Mouse (Mus musculus) liver, embryonic 12.5 days (tissue): ENCODE results near the gene Polg2. TPM values are rescaled to one million over a fixed set of nuclear protein-coding genes. Genes with fewer than 3 reads are reported as not detected.

Source experiments
- ATAC-seq: fragments of 200-750 bp; cut with Nextera tagmentation; 2 replicates; pipeline ENCODE4 v1.8.0; 2017; ENCODE audit warnings: moderate number of reproducible peaks, mild to moderate bottlenecking, moderate library complexity
- H3K27ac ChIP-seq: fragments of 300-500 bp; sonication (generic); 2 replicates; pipeline ENCODE4 v1.5.1; 2016; ENCODE audit warnings: mild to moderate bottlenecking
- H3K27me3 ChIP-seq: fragments of 300-500 bp; sonication (generic); replicated peaks from 2 replicates; pipeline ENCODE4 v1.6.1; 2016; ENCODE audit warnings: mild to moderate bottlenecking, moderate library complexity
- H3K36me3 ChIP-seq: fragments of 300-500 bp; sonication (generic); 2 replicates; pipeline ENCODE4 v1.6.1; 2016; ENCODE audit warnings: mild to moderate bottlenecking, moderate library complexity
- H3K4me1 ChIP-seq: fragments of 300-500 bp; sonication (generic); 2 replicates; pipeline ENCODE4 v1.6.1; 2016
- H3K4me2 ChIP-seq: fragments of 300-500 bp; sonication (generic); 2 replicates; pipeline ENCODE4 v1.6.1; 2016; ENCODE audit warnings: mild to moderate bottlenecking, moderate library complexity
- H3K4me3 ChIP-seq: fragments of 300-500 bp; sonication (generic); 2 replicates; pipeline ENCODE4 v1.5.1; 2016; ENCODE audit warnings: mild to moderate bottlenecking, moderate library complexity
- H3K9ac ChIP-seq: fragments of 300-500 bp; sonication (generic); 2 replicates; pipeline ENCODE4 v1.6.1; 2016; ENCODE audit warnings: mild to moderate bottlenecking, moderate library complexity
- H3K9me3 ChIP-seq: fragments of 300-500 bp; sonication (generic); replicated peaks from 2 replicates; pipeline ENCODE4 v1.6.1; 2016; ENCODE audit warnings: mild to moderate bottlenecking, moderate library complexity
- WGBS: fragments of 180-500 bp; shearing (Covaris S2); methylation state at CpG from one replicate; pipeline ENCODE4 v1.1.7; 2016; ENCODE audit not compliant: insufficient replicate concordance; 5-methylcytosine and 5-hydroxymethylcytosine counted together
- polyA plus RNA-seq: library from polyadenylated mRNA; unstranded; fragments of >200 nt; fragmentation: Nextera tagmentation; extraction: Ambion mirVana; gene quantifications from 2 replicates; pipeline ENCODE4 v1.2.1, GENCODE M21; 2016

The Polg2 gene
- 7.0 and 7.3 TPM in 2 replicates for polyA plus RNA-seq

DNA sequence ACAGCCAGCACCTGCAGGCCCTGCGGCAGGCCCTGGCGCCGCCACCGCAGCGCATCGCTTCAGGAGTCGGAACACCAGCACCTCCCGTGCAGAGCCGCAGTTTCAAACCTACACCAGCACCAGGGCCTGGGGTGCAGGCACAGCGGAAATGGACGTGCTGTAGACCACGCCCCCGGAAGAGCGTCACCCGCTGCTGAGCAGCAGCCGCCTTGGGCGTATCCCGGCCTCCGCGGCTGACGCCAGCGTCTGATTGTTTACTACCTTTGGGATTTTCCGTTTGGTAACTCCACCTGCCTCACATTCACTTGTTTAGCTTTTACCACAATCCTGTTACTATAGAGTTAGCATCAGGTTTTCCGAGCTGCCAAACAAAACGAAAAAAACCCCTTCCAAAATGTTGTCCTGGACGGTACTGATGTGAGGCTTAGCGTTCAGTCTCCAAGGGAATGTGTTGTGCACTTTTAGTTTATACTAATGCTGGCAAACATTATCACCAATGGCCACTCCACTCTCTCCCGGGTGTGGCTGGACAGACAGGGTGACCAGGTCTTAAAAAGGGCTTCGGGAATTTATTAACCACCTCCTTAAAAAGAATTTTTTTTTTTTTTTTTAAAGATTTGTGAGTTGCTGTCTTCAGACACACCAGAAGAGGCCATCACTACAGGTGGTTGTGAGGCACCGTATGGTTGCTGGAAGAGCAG is at the start of gene Polg2:
Gene Polg2 (minus strand): TSS at position 150 of the 701 bp plus-strand sequence.
- 2% methylated on average over 30 of the region's 30 CpGs for WGBS
- Histone ChIP-seq H3K36me3 (peaks cover 76% of the 10 kb centered on the region), H3K4me3 (peak within 1 kb of the TSS; percentile 80), H3K9ac (peak within 1 kb of the TSS; percentile 89), H3K27me3 (no peaks in the 10 kb centered on the region), H3K9me3 (no peaks in the 10 kb centered on the region), H3K4me2 (peak within 1 kb of the TSS; percentile 87), H3K4me1 (peaks cover 57% of the 10 kb centered on the region), H3K27ac (peak within 1 kb of the TSS; percentile 96)
- peak; percentile 99 for ATAC-seq

DNA sequence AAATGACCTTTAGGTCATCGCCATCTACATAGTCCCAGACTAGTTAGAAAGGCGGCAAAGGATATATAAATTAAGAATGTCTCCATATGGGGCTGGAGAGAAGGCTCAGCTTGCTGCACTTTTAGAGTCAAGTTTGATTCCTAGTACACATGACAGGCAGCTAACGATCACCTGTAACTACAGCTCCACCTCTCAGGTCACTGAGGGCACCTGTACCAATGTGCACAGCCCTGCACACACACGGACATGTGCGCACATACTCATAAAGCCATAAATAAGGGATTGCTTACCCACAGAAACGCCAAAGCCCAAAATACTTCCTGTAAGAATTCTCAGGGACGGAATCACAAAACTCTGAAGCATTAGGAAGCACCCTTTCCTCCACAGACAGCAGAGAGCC is 48.7 kb upstream of the Polg2 start:
- no peaks in the 10 kb centered on the region for H3K4me1 ChIP-seq
- H3K36me3 ChIP-seq, result peaks cover 63% of the 10 kb centered on the region
- H3K27ac ChIP-seq, result no peak overlapping the region
- 85% methylated on average over 7 of the region's 7 CpGs for whole genome bisulfite sequencing
- H3K27me3 ChIP-seq, result no peaks in the 10 kb centered on the region
- no peak overlapping the region for H3K9ac ChIP-seq
- no peak overlapping the region for H3K4me3 ChIP-seq
- no peaks in the 10 kb centered on the region for H3K9me3 ChIP-seq
- no peak overlapping the region for H3K4me2 ChIP-seq
- ATAC-seq, result no peak

DNA sequence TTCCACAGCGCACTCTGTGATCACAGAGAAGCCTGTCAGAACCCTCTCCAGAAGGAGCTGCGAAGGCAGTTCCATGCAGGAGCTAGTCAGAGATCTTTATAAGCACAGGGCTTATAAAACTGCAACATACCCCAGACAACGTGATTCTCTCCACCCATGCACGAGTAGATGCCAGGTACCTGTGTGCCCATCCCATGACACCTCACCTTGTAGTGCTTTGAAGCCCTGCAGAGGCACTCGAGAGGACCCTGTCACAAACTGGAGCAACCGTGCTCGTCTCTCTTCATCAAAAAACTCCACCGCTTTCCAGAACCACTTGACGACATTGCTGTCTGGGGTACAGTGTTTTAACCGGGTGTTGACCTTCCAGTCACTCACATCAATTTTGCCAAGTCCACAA is 45.1 kb upstream of the Polg2 start:
- H3K9me3 ChIP-seq, result no peaks in the 10 kb centered on the region

DNA sequence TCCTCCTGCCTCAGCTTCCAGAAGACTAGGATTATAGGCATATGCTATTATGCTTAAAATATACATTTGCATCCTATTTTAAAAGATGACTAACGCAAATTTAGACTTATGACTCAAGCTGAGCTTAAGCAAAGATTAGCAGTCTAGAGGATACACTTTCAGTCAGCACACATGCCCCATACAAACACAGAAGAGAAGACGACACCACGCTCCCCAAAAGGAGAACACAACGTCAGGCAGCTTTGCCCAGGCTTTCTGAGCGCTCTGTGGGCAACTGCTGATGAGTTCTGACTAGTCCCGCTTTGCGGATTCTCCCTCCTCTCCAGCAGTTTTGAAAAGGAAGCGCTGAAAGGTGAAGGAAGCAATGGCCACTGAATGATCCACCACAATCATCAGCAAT is 44.4 kb upstream of the Polg2 start:
- Histone ChIP-seq H3K4me3 (no peak overlapping the region), H3K27ac (no peak overlapping the region), H3K4me1 (no peaks in the 10 kb centered on the region), H3K27me3 (no peaks in the 10 kb centered on the region), H3K36me3 (peaks cover 73% of the 10 kb centered on the region), H3K4me2 (no peak overlapping the region), H3K9me3 (no peaks in the 10 kb centered on the region), H3K9ac (no peak overlapping the region)
- WGBS, result 79% methylated on average over 8 of the region's 8 CpGs
- ATAC-seq, result no peak

More for the DNA sequence above, 45.1 kb upstream of the Polg2 start:
- no peaks in the 10 kb centered on the region for H3K27me3 ChIP-seq
- peaks cover 69% of the 10 kb centered on the region for H3K36me3 ChIP-seq
- H3K4me1 ChIP-seq, result no peaks in the 10 kb centered on the region
- no peak for ATAC-seq
- H3K4me2 ChIP-seq, result no peak overlapping the region
- H3K9ac ChIP-seq, result no peak overlapping the region
- WGBS, result 83% methylated on average over 10 of the region's 10 CpGs
- no peak overlapping the region for H3K27ac ChIP-seq
- H3K4me3 ChIP-seq, result no peak overlapping the region

DNA sequence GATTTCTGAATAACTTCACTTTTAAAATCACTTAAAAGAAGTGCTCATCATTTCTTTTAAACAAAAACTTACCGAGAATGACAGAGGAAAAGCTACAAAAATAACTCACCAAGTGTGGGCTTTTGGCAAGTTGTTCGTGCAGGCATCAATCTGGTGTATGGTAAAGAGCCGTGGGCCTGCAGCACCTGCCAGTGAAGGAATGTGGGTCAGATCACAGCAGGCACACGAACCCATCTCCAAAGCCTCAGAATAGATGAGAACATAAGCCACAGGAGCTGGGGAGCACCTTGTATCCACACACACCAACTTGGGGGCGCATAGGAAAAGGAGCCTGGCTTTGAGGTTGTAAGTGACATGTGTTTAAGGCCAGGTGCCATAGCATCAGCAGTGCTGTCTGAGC is 43.6 kb upstream of the Polg2 start:
- Histone ChIP-seq H3K4me1 (no peaks in the 10 kb centered on the region), H3K4me3 (no peak overlapping the region), H3K27me3 (no peaks in the 10 kb centered on the region), H3K4me2 (no peak overlapping the region), H3K36me3 (peaks cover 73% of the 10 kb centered on the region), H3K9ac (no peak overlapping the region), H3K9me3 (no peaks in the 10 kb centered on the region), H3K27ac (no peak overlapping the region)
- 76% methylated on average over 5 of the region's 5 CpGs for WGBS
- no peak for ATAC-seq

DNA sequence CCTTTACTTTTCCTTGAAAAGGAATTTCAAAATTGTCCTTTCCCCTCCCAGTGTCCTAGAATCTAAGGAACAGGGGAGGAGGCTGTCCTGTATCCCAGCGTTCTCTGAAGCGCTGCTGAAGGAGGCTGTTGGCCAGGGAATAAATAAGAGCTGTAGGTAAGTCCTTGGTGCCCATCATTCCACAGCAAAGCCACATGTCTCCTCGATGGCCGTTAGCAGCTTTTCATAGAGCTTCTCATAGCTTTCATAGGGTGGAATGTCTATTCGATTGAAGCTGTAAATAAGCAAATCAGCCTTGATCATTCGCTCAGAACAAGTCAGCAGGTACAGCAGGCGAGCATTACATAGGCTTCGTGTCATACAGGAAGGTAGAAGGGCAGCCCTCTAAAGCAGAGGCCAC is 43.2 kb upstream of the Polg2 start:
- 89% methylated on average over 8 of the region's 8 CpGs for WGBS
- Histone ChIP-seq H3K27me3 (no peaks in the 10 kb centered on the region), H3K27ac (no peak overlapping the region), H3K4me1 (no peaks in the 10 kb centered on the region), H3K4me2 (no peak overlapping the region), H3K36me3 (peaks cover 74% of the 10 kb centered on the region), H3K9me3 (no peaks in the 10 kb centered on the region), H3K9ac (no peak overlapping the region), H3K4me3 (no peak overlapping the region)
- ATAC-seq, result no peak

DNA sequence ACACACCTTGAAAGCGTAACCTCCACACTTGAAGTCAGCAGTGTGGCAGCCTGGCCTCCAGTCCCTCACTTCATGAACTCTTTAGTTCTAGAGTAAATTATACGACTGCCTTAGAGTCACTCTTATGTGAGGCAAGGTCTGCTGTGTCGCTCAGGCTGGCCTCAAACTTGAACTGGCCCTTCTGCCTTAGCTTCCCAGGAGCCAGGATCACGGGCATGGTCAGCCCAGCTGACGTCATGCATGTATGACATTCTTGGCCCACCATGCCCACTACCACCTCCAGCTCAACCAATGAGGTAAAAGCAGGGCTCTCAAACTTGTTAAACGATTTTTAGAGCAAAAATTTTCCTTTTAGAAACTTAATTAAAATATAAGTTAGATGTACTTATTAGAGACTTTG is 42.1 kb upstream of the Polg2 start:
- Histone ChIP-seq H3K9ac (no peak overlapping the region), H3K36me3 (peaks cover 81% of the 10 kb centered on the region), H3K4me3 (no peak overlapping the region), H3K9me3 (no peaks in the 10 kb centered on the region), H3K27ac (no peak overlapping the region), H3K4me2 (no peak overlapping the region), H3K27me3 (no peaks in the 10 kb centered on the region), H3K4me1 (no peaks in the 10 kb centered on the region)
- 79% methylated on average over 6 of the region's 6 CpGs for WGBS
- ATAC-seq, result no peak

DNA sequence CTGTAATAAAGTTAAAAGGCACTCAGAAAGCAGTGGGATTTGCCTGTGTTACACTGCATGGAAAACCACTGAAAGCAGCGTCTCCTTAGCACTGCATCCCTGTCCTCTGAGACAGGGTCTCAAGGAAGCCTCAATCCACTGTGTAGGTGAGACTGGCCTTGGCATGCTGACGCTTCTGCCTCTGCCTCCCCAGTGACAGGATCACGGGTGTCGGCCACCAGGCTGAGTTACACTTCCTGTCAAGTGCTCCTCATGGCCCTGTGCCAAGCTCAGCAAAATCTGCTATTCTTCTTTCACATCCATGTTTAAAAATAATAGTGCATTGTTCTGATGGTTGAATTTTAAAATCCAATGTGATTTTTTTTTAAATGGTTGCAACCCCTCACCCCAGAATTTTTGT is 41.6 kb upstream of the Polg2 start:
- ATAC-seq, result no peak
- H3K9ac ChIP-seq, result no peak overlapping the region
- 66% methylated on average over 4 of the region's 4 CpGs for WGBS
- no peaks in the 10 kb centered on the region for H3K4me1 ChIP-seq
- no peak overlapping the region for H3K4me2 ChIP-seq
- no peaks in the 10 kb centered on the region for H3K27me3 ChIP-seq
- peaks cover 81% of the 10 kb centered on the region for H3K36me3 ChIP-seq
- H3K9me3 ChIP-seq, result no peaks in the 10 kb centered on the region
- H3K4me3 ChIP-seq, result no peak overlapping the region
- no peak overlapping the region for H3K27ac ChIP-seq

DNA sequence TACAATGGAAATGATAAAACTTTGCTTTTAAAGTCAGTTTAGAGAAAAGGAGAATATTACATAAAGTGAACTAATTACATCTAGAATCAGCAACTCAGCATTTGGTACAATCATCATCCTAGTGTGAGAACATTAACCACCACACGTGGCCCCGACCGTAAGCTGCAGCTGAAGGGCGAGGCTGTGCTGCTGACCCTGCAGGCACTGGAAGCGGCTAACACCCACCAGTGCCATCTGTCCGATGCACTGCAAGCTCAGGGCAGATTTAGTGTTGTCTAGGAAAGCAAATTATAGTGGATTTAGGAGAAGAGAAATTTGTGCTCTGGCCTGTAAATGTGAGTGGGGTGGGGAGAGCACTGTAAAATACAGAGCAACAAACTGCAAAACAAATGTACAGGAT is 40.9 kb upstream of the Polg2 start:
- Histone ChIP-seq H3K4me1 (no peaks in the 10 kb centered on the region), H3K36me3 (peaks cover 84% of the 10 kb centered on the region), H3K27ac (no peak overlapping the region), H3K9me3 (no peaks in the 10 kb centered on the region), H3K4me3 (no peak overlapping the region), H3K9ac (no peak overlapping the region), H3K4me2 (no peak overlapping the region), H3K27me3 (no peaks in the 10 kb centered on the region)
- no peak for ATAC-seq
- WGBS, result 82% methylated on average over 6 of the region's 6 CpGs

DNA sequence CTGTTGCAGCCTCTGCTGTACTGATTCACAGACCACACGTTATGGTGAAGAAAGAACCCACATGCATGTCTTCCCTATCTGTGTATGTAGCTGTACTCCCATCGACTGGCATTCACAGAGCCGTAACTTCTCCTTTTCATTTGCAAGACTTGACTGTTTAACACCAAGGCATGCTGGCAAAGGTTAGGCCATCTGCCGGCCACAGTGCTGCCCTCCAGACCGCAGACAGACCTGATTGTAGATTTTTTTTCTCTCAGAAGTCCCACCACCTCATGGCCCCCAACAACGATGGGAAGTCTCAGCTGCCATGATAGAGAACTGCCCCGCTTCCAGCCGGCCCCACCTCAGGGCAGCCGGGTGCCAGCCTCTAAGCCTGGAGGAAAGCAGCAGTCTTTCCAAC is 40.3 kb upstream of the Polg2 start:
- no peak overlapping the region for H3K9ac ChIP-seq
- no peak overlapping the region; the same call in 1 of the 2 replicates for H3K27ac ChIP-seq
- peaks cover 89% of the 10 kb centered on the region for H3K36me3 ChIP-seq
- H3K4me2 ChIP-seq, result no peak overlapping the region
- H3K4me3 ChIP-seq, result no peak overlapping the region
- no peaks in the 10 kb centered on the region for H3K9me3 ChIP-seq
- no peak for ATAC-seq
- no peaks in the 10 kb centered on the region for H3K4me1 ChIP-seq
- H3K27me3 ChIP-seq, result no peaks in the 10 kb centered on the region
- WGBS, result 72% methylated on average over 9 of the region's 9 CpGs

DNA sequence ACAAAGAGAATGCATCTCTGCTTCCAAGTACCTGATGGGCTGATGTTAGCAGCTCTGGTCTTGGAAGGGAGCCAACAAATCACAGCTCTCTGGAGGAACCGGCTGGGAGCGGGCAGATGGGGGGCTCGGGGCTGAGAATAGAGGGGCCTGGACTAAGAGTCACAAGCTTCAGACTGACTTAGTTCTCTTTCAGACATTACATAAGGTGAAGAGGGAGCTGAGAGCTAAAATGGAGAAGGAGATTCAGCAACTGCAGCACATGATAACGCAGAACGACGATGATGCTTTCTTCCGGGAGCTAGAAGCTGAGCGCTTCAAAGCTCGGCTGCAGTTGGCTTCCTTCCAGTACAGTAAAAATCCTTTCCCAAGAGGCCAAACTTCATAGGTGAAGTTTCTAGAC is 39.0 kb upstream of the Polg2 start:
- no peak overlapping the region for H3K27ac ChIP-seq
- no peaks in the 10 kb centered on the region for H3K27me3 ChIP-seq
- no peaks in the 10 kb centered on the region for H3K9me3 ChIP-seq
- 87% methylated on average over 9 of the region's 9 CpGs for WGBS
- H3K4me2 ChIP-seq, result no peak overlapping the region
- no peaks in the 10 kb centered on the region for H3K4me1 ChIP-seq
- no peak for ATAC-seq
- H3K9ac ChIP-seq, result no peak overlapping the region
- peaks cover 92% of the 10 kb centered on the region for H3K36me3 ChIP-seq
- no peak overlapping the region for H3K4me3 ChIP-seq

DNA sequence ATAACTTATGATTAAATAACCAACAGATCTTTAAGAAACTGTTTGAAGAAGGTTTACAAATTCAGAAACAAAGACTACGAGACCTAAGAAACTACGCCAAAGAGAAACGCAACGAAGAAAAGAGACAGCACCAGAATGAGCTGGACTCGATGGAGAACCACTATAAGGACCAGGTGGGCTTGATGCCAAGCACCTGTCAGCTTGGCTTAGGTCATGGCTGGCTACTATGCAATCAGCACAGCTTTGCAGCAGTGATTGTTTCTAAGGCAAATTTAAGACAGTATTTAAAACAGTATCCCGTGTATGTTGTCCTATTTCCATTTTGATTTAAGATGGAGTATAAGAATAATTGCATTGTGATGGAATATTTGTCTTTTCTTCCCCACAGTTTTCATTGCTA is 38.5 kb upstream of the Polg2 start:
- H3K9ac ChIP-seq, result no peak overlapping the region
- H3K4me1 ChIP-seq, result no peaks in the 10 kb centered on the region
- no peaks in the 10 kb centered on the region for H3K27me3 ChIP-seq
- no peak for ATAC-seq
- 86% methylated on average over 6 of the region's 6 CpGs for WGBS
- peaks cover 93% of the 10 kb centered on the region for H3K36me3 ChIP-seq
- no peak overlapping the region for H3K4me3 ChIP-seq
- H3K27ac ChIP-seq, result no peak overlapping the region
- no peak overlapping the region for H3K4me2 ChIP-seq
- H3K9me3 ChIP-seq, result no peaks in the 10 kb centered on the region

DNA sequence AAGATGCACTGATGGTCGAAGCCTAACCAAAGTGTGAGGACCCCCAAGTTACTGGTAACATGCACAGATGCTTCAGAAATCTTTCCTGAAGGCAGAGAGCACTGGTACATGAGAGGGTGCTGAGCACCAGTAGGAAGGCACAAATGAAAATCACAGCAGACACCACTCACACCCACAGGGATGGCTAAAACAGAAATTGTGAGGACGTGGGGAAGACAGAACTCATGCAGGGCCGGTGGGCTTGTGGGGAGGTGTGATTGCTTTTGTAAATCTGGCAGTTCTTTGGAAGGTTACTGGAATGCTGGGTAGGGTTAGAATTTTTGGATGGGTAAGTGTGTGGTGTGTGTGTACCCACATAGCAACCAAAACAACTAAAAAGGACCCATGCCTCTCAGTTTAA is 37.8 kb upstream of the Polg2 start:
- Histone ChIP-seq H3K4me1 (no peaks in the 10 kb centered on the region), H3K27me3 (no peaks in the 10 kb centered on the region), H3K36me3 (peaks cover 93% of the 10 kb centered on the region), H3K9me3 (no peaks in the 10 kb centered on the region), H3K4me3 (no peak overlapping the region), H3K9ac (no peak overlapping the region), H3K27ac (no peak overlapping the region), H3K4me2 (no peak overlapping the region)
- WGBS, result 84% methylated on average over 3 of the region's 3 CpGs
- ATAC-seq, result no peak
